7 mouse cellular contexts compared by ENCODE assay signal in the genomic region with DNA sequence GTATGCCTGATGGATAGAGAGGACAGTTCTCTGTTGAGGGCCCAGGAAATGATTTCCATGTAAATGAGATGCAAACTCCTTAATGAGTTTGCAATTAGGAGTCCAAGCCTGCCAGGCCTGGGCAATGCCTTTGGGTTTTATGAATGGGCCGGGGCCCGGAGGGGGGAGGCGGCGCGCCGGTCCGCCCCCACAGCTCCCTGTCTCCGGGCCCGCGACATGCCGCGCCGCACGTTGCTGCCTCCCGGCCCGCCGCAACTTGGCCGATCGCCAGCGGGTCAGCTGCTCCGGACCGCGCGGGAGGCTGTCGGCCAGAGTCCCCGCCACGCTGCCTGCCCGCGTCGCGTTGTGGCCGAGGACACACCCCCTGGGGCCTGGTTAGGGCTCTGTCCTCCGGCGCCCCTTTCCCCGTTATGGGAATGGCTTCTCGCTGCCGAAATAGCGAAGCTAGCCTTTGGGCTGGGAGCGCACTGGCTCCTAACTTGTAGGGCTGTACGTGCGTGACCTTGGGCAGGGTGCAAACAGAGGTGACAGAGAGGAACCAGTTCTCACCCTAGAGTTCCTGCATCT. TPM values are rescaled to one million over a fixed set of nuclear protein-coding genes. Genes with fewer than 3 reads are reported as not detected.
DNase-seq lines count a peak whose midpoint lies in the region; ATAC-seq and TF ChIP-seq lines count a peak whose summit lies in the region.

A gene (minus strand): TSS at position 110 of the 567 bp plus-strand sequence.

- no peak for TF ChIP-seq POLR2A in MEL (IDR thresholded peaks at IDR 0.05; ENCODE audit: control insufficient read depth in 1 of 2, insufficient read depth in 1 of 2, low read depth in 1 of 2, low read length in 2 of 2, poor library complexity in 1 of 2)
- no peak for TF ChIP-seq POLR2A in brain, embryonic 14.5 days (IDR thresholded peaks at IDR 0.05; ENCODE audit: borderline replicate concordance, extremely low read depth, insufficient read depth, insufficient read length, poor library complexity, severe bottlenecking)
- TF ChIP-seq POLR2A in small intestine, adult 2 months (IDR thresholded peaks at IDR 0.05; ENCODE audit: low read depth, low read length) = no peak

- no peak for TF ChIP-seq RAD21 in MEL (IDR thresholded peaks at IDR 0.05; ENCODE audit: low read depth, low read length)

- peaks cover 2 to 22% of the 10 kb centered on the region in 2 experiments for H3K4me1 ChIP-seq in MEL (ENCODE audit: control insufficient read depth in 1 of 2, insufficient read depth in 2 of 2, low read length in 2 of 2)
- peaks cover 38% of the 10 kb centered on the region for H3K4me1 ChIP-seq in forebrain, embryonic 16.5 days (replicated peaks; ENCODE audit: control insufficient read depth, insufficient read depth, low read length)
- peaks cover 40% of the 10 kb centered on the region for H3K4me1 ChIP-seq in hindbrain, embryonic 12.5 days
- H3K4me1 ChIP-seq in small intestine, adult 2 months (ENCODE audit: control insufficient read depth, insufficient read depth, insufficient read length, low read length) = peaks cover 18% of the 10 kb centered on the region

- ATAC-seq in forebrain, embryonic 16.5 days = peak; percentile 63
- ATAC-seq in hindbrain, embryonic 12.5 days (ENCODE audit: low FRiP score) = peak; percentile 40

- H3K27me3 ChIP-seq in MEL (ENCODE audit: control insufficient read depth in 1 of 2, insufficient read depth in 2 of 2, low read length in 2 of 2) = no peaks in the 10 kb centered on the region
- H3K27me3 ChIP-seq in forebrain, embryonic 16.5 days (replicated peaks; ENCODE audit: control insufficient read depth, insufficient read depth, low read length) = 0 out of 2 replicates have a peak, but pooled peaks cover 2% of the 10 kb centered on the region
- peaks cover 17% of the 10 kb centered on the region for H3K27me3 ChIP-seq in hindbrain, embryonic 12.5 days
- no peaks in the 10 kb centered on the region; the same call in 1 of the 2 replicates for H3K27me3 ChIP-seq in small intestine, adult 2 months (ENCODE audit: control insufficient read depth, insufficient read depth, low read length)

- TF ChIP-seq EP300 in MEL (IDR thresholded peaks at IDR 0.05; ENCODE audit: low read depth in 1 of 2, low read length in 2 of 2) = no peak; a peak in 1 of 4 replicates

- H3K4me3 ChIP-seq in MEL (ENCODE audit: control insufficient read depth in 1 of 2, insufficient read depth in 1 of 2, low read depth in 2 of 2, low read length in 2 of 2) = peak within 1 kb of the TSS; percentile 60 to 82
- H3K4me3 ChIP-seq in forebrain, embryonic 16.5 days (replicated peaks; ENCODE audit: low read length) = peak within 1 kb of the TSS; percentile 42
- peak within 1 kb of the TSS; percentile 28 for H3K4me3 ChIP-seq in hindbrain, embryonic 12.5 days
- no peak within 1 kb of the TSS for H3K4me3 ChIP-seq in macrophage (ENCODE audit: inconsistent target)
- peak within 1 kb of the TSS; percentile 43 for H3K4me3 ChIP-seq in small intestine, adult 2 months (ENCODE audit: low read depth, low read length)

- H3K9ac ChIP-seq in MEL (ENCODE audit: control insufficient read depth, low read depth, low read length, poor library complexity, severe bottlenecking) = peak within 1 kb of the TSS; percentile 77
- H3K9ac ChIP-seq in forebrain, embryonic 16.5 days (replicated peaks; ENCODE audit: low read depth, low read length) = peak within 1 kb of the TSS; percentile 65
- H3K9ac ChIP-seq in hindbrain, embryonic 12.5 days = peak within 1 kb of the TSS; percentile 56

- H3K9me3 ChIP-seq in MEL (replicated peaks; ENCODE audit: insufficient read depth, low read length) = no peaks in the 10 kb centered on the region
- no peaks in the 10 kb centered on the region for H3K9me3 ChIP-seq in forebrain, embryonic 16.5 days (ENCODE audit: control insufficient read depth, low read length)
- no peaks in the 10 kb centered on the region for H3K9me3 ChIP-seq in hindbrain, embryonic 12.5 days (replicated peaks)

- H3K27ac ChIP-seq in MEL (ENCODE audit: control insufficient read depth, low read depth, low read length) = peak within 1 kb of the TSS; percentile 59
- peak within 1 kb of the TSS; percentile 68 for H3K27ac ChIP-seq in forebrain, embryonic 16.5 days (ENCODE audit: low read length)
- peak within 1 kb of the TSS; percentile 71 for H3K27ac ChIP-seq in hindbrain, embryonic 12.5 days
- peak within 1 kb of the TSS; percentile 76 for H3K27ac ChIP-seq in macrophage
- no peak within 1 kb of the TSS for H3K27ac ChIP-seq in small intestine, adult 2 months (ENCODE audit: insufficient read depth, low read depth, low read length)

- H3K79me2 ChIP-seq in MEL (ENCODE audit: control insufficient read depth, insufficient read depth, low read length, poor library complexity) = peaks cover 2% of the 10 kb centered on the region; the same call in 1 of the 2 replicates
- H3K79me2 ChIP-seq in macrophage (ENCODE audit: inconsistent target) = no peaks in the 10 kb centered on the region

- TF ChIP-seq CTCF in MEL (IDR thresholded peaks at IDR 0.05 in 2 of 3, conservative IDR thresholded peaks at IDR 0.05 in 1 of 3; ENCODE audit: control insufficient read depth in 1 of 3, insufficient read depth in 1 of 3, low read depth in 2 of 3, low read length in 3 of 3, poor library complexity in 1 of 3, severe bottlenecking in 1 of 3) = no peak
- TF ChIP-seq CTCF in brain, embryonic 14.5 days (IDR thresholded peaks at IDR 0.05; ENCODE audit: borderline replicate concordance, extremely low read depth, insufficient read depth, insufficient read length) = no peak
- no peak for TF ChIP-seq CTCF in small intestine, adult 2 months (IDR thresholded peaks at IDR 0.05; ENCODE audit: extremely low read depth, insufficient read length, insufficient replicate concordance, low read depth, low read length)

- peak; percentile 75 for DNase-seq in MEL (ENCODE audit: low read depth, low spot score)
- peak; percentile 93 for DNase-seq in brain, embryonic 14.5 days (ENCODE audit: low read depth)
- peak; percentile 60 to 62 for DNase-seq in layer of hippocampus, postnatal 25 days (ENCODE audit: extremely low spot score in 1 of 2, low spot score in 1 of 2)

- H3K36me3 ChIP-seq in MEL (ENCODE audit: control insufficient read depth in 1 of 2, insufficient read depth in 2 of 2, low read length in 2 of 2) = 0 out of 4 replicates have a peak, but pooled peaks cover 0 to 2% of the 10 kb centered on the region in 2 experiments
- no peaks in the 10 kb centered on the region for H3K36me3 ChIP-seq in forebrain, embryonic 16.5 days (ENCODE audit: control insufficient read depth, insufficient read depth)
- H3K36me3 ChIP-seq in hindbrain, embryonic 12.5 days = no peaks in the 10 kb centered on the region
- no peaks in the 10 kb centered on the region for H3K36me3 ChIP-seq in macrophage (ENCODE audit: inconsistent target)
- H3K36me3 ChIP-seq in small intestine, adult 2 months (ENCODE audit: control insufficient read depth, insufficient read depth, low read length) = no peaks in the 10 kb centered on the region

- peak within 1 kb of the TSS; percentile 92 for H3K4me2 ChIP-seq in forebrain, embryonic 16.5 days (ENCODE audit: low read length)
- peak within 1 kb of the TSS; percentile 67 for H3K4me2 ChIP-seq in hindbrain, embryonic 12.5 days (replicated peaks)

- WGBS in forebrain, embryonic 16.5 days = under 1% methylated on average over 41 of the region's 41 CpGs
- WGBS in hindbrain, embryonic 12.5 days = under 1% methylated on average over 40 of the region's 41 CpGs
- WGBS in macrophage (ENCODE audit: missing documents) = 11% methylated on average over 40 of the region's 41 CpGs
- WGBS in small intestine, adult 2 months = 4% methylated on average over 41 of the region's 41 CpGs

TF ChIP-seq in MEL, 35 proteins besides CTCF, POLR2A, EP300 and RAD21:
- 0 out of 2 replicates have a peak, but pooled peaks have one; percentile 10 for TF ChIP-seq USF1 (IDR thresholded peaks at IDR 0.05; ENCODE audit: low read depth, low read length)
- TF ChIP-seq TBP (IDR thresholded peaks at IDR 0.05; ENCODE audit: low read depth, low read length) = no peak
- peak; percentile 17; the same call in 1 of the 2 replicates for TF ChIP-seq NELFE (IDR thresholded peaks at IDR 0.05; ENCODE audit: low read depth, low read length)
- TF ChIP-seq TCF12 (IDR thresholded peaks at IDR 0.05; ENCODE audit: low read depth, low read length) = peak; percentile 25; the same call in 1 of the 2 replicates
- TF ChIP-seq MAX (IDR thresholded peaks at IDR 0.05; ENCODE audit: low read length) = peak; percentile 63; the same call in 1 of the 2 replicates
- no peak for TF ChIP-seq ZNF384 (IDR thresholded peaks at IDR 0.05; ENCODE audit: low read depth, low read length)
- no peak for TF ChIP-seq USF2 (IDR thresholded peaks at IDR 0.05; ENCODE audit: borderline replicate concordance in 1 of 2, insufficient read depth in 1 of 2, low read depth in 1 of 2, low read length in 2 of 2)
- peak; percentile 34; the same call in 1 of the 2 replicates for TF ChIP-seq SIN3A (IDR thresholded peaks at IDR 0.05; ENCODE audit: low read length)
- no peak for TF ChIP-seq SMC3 (IDR thresholded peaks at IDR 0.05; ENCODE audit: low read depth, low read length)
- 0 out of 2 replicates have a peak, but pooled peaks have one; percentile 51 for TF ChIP-seq ETS1 (IDR thresholded peaks at IDR 0.05; ENCODE audit: low read depth, low read length)
- peak; percentile 65; the same call in 1 of the 2 replicates for TF ChIP-seq MXI1 (IDR thresholded peaks at IDR 0.05; ENCODE audit: low read depth, low read length)

RNA-seq across cellular contexts. Expression of the gene that starts here (rescaled TPM):
- 0.81 and 2.1 TPM in 2 replicates for total RNA-seq in MEL (2012; rRNA removed)
- polyA plus RNA-seq in MEL (2012; ENCODE audit: insufficient read depth in 1 of 2, insufficient read length in 2 of 2, low read depth in 1 of 2, low replicate concordance in 2 of 2, missing spikeins in 1 of 2) (1 to 10 TPM in 1 of 2 experiments, not detected in 1; 2.7 TPM), macrophage (2018) (not detected in 3 replicates)
- 0.21 TPM in 1 of 2 replicates, not detected in the other for polyA plus RNA-seq in brain, embryonic 14.5 days (2012; rRNA removed)
- 0.46 TPM in 1 of 2 replicates, not detected in the other for polyA plus RNA-seq in forebrain, embryonic 16.5 days (2015; fragmentation: Nextera tagmentation; extraction: Ambion mirVana)
- polyA plus RNA-seq in hindbrain, embryonic 12.5 days (2016; fragmentation: Nextera tagmentation; extraction: Ambion mirVana) = not detected in 2 replicates
- under 1 TPM in 1 of 2 experiments, not detected in 1; 0.59 TPM for total RNA-seq in layer of hippocampus, postnatal 25 days (2021)
- not detected for total RNA-seq in macrophage (2018; cell fraction: chromatin; rRNA removed)
- not detected for total RNA-seq in macrophage (2018; cell fraction: cytosol; rRNA removed)
- total RNA-seq in macrophage (2018; cell fraction: nucleus; rRNA removed) = not detected
- polyA plus RNA-seq in small intestine, adult 2 months (2012; rRNA removed) = not detected in 2 replicates

Comparison
In these comparisons a context has a peak if more than half of its experiments do, and no peak if none do; other contexts are left out.
1. Peak in DNase-seq in brain, embryonic 14.5 days; RNA of the gene not detected or under 1 TPM.
2. Peak in ATAC-seq, H3K4me3 ChIP-seq, H3K27ac ChIP-seq, H3K9ac ChIP-seq and H3K4me2 ChIP-seq in forebrain, embryonic 16.5 days; RNA of the gene not detected or under 1 TPM.
3. Peak in ATAC-seq, H3K4me3 ChIP-seq, H3K27ac ChIP-seq, H3K9ac ChIP-seq and H3K4me2 ChIP-seq in hindbrain, embryonic 12.5 days; RNA of the gene not detected or under 1 TPM.
4. Peak in DNase-seq in layer of hippocampus, postnatal 25 days; RNA of the gene not detected or under 1 TPM.